Mouse (Mus musculus) C2C12 (cell line): Measurements from ENCODE around the gene Sap25.
A peak's percentile ranks its signal among the peaks of the same experiment; 100 is the strongest.

ENCODE experiments used
- CEBPB ChIP-seq: IDR thresholded peaks from one replicate; pipeline ENCODE4 v1.6.1; 2011; ENCODE audit warnings: low read depth, mild to moderate bottlenecking, control low read depth, moderate library complexity
- CTCF ChIP-seq: IDR thresholded peaks from one replicate; pipeline ENCODE4 v1.5.1; 2011; ENCODE audit not compliant: control insufficient read depth, insufficient read depth, insufficient read length
- FOSL1 ChIP-seq: IDR thresholded peaks from one replicate; pipeline ENCODE4 v1.8.0; 2011; ENCODE audit warnings: mild to moderate bottlenecking, low read length; ENCODE audit not compliant: poor library complexity, insufficient read depth, severe bottlenecking
- MAX ChIP-seq: IDR thresholded peaks from one replicate; pipeline ENCODE4 v1.6.1; 2011; ENCODE audit warnings: mild to moderate bottlenecking, control low read depth
- MYOD1 ChIP-seq: IDR thresholded peaks from one replicate; pipeline ENCODE4 v1.6.1; 2011; ENCODE audit warnings: low read depth; ENCODE audit not compliant: control insufficient read depth, insufficient read length
- MYOG ChIP-seq: IDR thresholded peaks from one replicate; pipeline ENCODE4 v1.6.1; 2011; ENCODE audit not compliant: control insufficient read depth, insufficient read length; ENCODE audit errors: extremely low read depth
- USF1 ChIP-seq: IDR thresholded peaks from one replicate; pipeline ENCODE4 v1.6.1; 2011; ENCODE audit warnings: low read depth, mild to moderate bottlenecking, control low read depth, moderate library complexity

DNA sequence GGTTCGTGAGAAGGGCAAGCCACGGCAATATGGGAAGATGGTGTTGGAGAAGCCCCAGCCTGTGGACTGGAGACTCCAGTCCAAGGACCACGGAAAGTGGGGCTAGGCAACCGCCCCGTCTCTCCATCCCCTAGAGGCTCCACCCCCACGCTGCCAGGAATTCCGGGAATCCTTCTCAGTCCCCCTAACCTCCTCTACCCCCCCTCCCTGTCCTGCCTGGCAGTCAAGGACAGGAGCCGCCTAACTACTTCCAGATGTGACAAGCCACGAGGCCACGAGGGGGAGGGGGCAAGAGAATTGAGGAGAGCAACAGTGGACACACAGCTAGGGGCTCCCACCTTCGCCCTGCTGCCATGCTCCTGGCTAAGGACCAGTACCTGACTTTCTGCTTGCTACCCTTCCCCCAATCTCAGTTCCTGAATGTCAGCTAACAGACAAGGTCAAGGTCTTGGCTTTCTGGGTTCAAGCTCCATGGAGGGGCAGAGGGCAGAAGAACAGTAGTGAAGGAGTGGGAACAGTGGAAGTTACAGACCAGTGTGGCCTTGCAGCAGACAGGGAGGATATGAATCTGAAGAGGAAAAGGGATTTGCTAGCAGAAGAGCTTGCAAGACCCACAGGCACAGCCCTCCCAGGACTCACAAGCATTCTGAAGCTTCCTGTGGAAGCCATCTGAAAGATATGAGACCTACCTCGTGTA lies 30.4 kb upstream of the Sap25 start:
- peak; percentile 93 for TF ChIP-seq MAX
- TF ChIP-seq CTCF, result no peak
- TF ChIP-seq MYOD1, result no peak
- TF ChIP-seq FOSL1, result no peak
- no peak for TF ChIP-seq CEBPB
- TF ChIP-seq USF1, result peak; percentile 12
- TF ChIP-seq MYOG, result no peak
